Mouse (Mus musculus) cerebellum, adult 2 months (tissue): ENCODE measurements around the gene Acacb. TPM values are rescaled to one million over a fixed set of nuclear protein-coding genes. Genes with fewer than 3 reads are reported as not detected.
A peak's percentile ranks its signal among the peaks of the same experiment; 100 is the strongest.

ENCODE experiments used
- DNase-seq, 2 experiments: peaks; one replicate each; pipeline ENCODE4 v3.0.0; 2021
- H3K27ac ChIP-seq: fragments of 200-500 bp; 2 replicates; pipeline ENCODE4 v1.5.1; 2012; ENCODE audit warnings: low read length, control low read depth, inconsistent platforms; ENCODE audit not compliant: insufficient read depth
- H3K27me3 ChIP-seq: fragments of 200-500 bp; 2 replicates; pipeline ENCODE4 v1.6.1; 2012; ENCODE audit warnings: inconsistent platforms, mild to moderate bottlenecking, low read length, moderate library complexity; ENCODE audit not compliant: control insufficient read depth, insufficient read depth
- H3K4me1 ChIP-seq: fragments of 200-500 bp; 2 replicates; pipeline ENCODE4 v1.6.1; 2011; ENCODE audit warnings: low read length; ENCODE audit not compliant: control insufficient read depth, insufficient read depth
- H3K4me3 ChIP-seq: fragments of 200-500 bp; replicated peaks from 2 replicates; pipeline ENCODE3; 2011; ENCODE audit warnings: mild to moderate bottlenecking, low read depth, low read length, control low read depth; ENCODE audit not compliant: insufficient read depth
- CTCF ChIP-seq: fragments of 200-500 bp; IDR thresholded peaks from 2 replicates; pipeline ENCODE4 v1.5.1; 2011; ENCODE audit warnings: low read depth, mild to moderate bottlenecking, control low read depth, low read length, moderate library complexity, borderline replicate concordance; ENCODE audit not compliant: insufficient read depth
- POLR2A ChIP-seq: fragments of 200-500 bp; IDR thresholded peaks from 2 replicates; pipeline ENCODE4 v1.6.1; 2011; ENCODE audit warnings: low read length, control low read depth, borderline replicate concordance; ENCODE audit not compliant: insufficient read depth
- WGBS: fragments of 180-500 bp; shearing (Covaris S2); methylation state at CpG from one replicate; pipeline ENCODE4 v1.1.7; 2018; 5-methylcytosine and 5-hydroxymethylcytosine counted together
- polyA plus RNA-seq: library from polyadenylated mRNA; depleted of rRNA; stranded (reverse); fragments of >200 nt; gene quantifications from 2 replicates; pipeline ENCODE4 v1.2.3, GENCODE M21; 2012

Gene Acacb
- polyA plus RNA-seq, 1 experiment: 4.6 TPM

GRCm38 (mm10) chr5:114279382-114280143 is 133.2 kb downstream of the Acacb start:
- Histone ChIP-seq H3K4me3 (no peak overlapping the region), H3K27ac (no peak overlapping the region), H3K27me3 (peaks cover 1% of the 10 kb centered on the region; the same call in 1 of the 2 replicates), H3K4me1 (no peaks in the 10 kb centered on the region)
- DNase-seq: no peak
- WGBS: 23% methylated on average over 12 of the region's 12 CpGs
- no peak for TF ChIP-seq POLR2A
- no peak for TF ChIP-seq CTCF

GRCm38 (mm10) chr5:114282346-114282745 is 136.0 kb downstream of the Acacb start:
- Histone ChIP-seq H3K27ac (no peak overlapping the region), H3K27me3 (no peaks in the 10 kb centered on the region; the same call in 1 of the 2 replicates), H3K4me3 (no peak overlapping the region), H3K4me1 (no peaks in the 10 kb centered on the region)
- DNase-seq: no peak
- TF ChIP-seq POLR2A: no peak
- TF ChIP-seq CTCF: no peak
- WGBS: 32% methylated on average over 6 of the region's 6 CpGs

- Histone ChIP-seq H3K27ac (no peak overlapping the region), H3K4me3 (no peak overlapping the region), H3K27me3 (no peaks in the 10 kb centered on the region), H3K4me1 (no peaks in the 10 kb centered on the region)
- DNase-seq: no peak
- no peak for TF ChIP-seq POLR2A
- no peak for TF ChIP-seq CTCF
- 40% methylated on average over 13 of the region's 13 CpGs for WGBS
Observed at GRCm38 (mm10) chr5:114284604-114285397, 138.5 kb downstream of the Acacb start.

GRCm38 (mm10) chr5:114285398-114285700 is 139.0 kb downstream of the Acacb start:
- Histone ChIP-seq H3K4me3 (no peak overlapping the region), H3K27me3 (no peaks in the 10 kb centered on the region), H3K4me1 (no peaks in the 10 kb centered on the region), H3K27ac (no peak overlapping the region)
- no peak for DNase-seq
- TF ChIP-seq POLR2A (no peak), CTCF (no peak)
- 91% methylated on average over 3 of the region's 3 CpGs for WGBS

GRCm38 (mm10) chr5:114286102-114286501 is 139.8 kb downstream of the Acacb start:
- no peak overlapping the region for H3K27ac ChIP-seq
- H3K27me3 ChIP-seq: no peaks in the 10 kb centered on the region
- no peaks in the 10 kb centered on the region for H3K4me1 ChIP-seq
- 75% methylated on average over 4 of the region's 4 CpGs for WGBS
- no peak for DNase-seq
- TF ChIP-seq CTCF (peak; percentile 40; the same call in 1 of the 2 replicates), POLR2A (no peak)
- no peak overlapping the region for H3K4me3 ChIP-seq

- H3K27me3 ChIP-seq: no peaks in the 10 kb centered on the region
- H3K4me3 ChIP-seq: no peak overlapping the region
- WGBS: 85% methylated on average over 16 of the region's 16 CpGs
- no peak for DNase-seq
- no peaks in the 10 kb centered on the region for H3K4me1 ChIP-seq
- H3K27ac ChIP-seq: no peak overlapping the region
- TF ChIP-seq POLR2A: no peak
- no peak for TF ChIP-seq CTCF
Observed at GRCm38 (mm10) chr5:114286872-114287571, 140.7 kb downstream of the Acacb start.

GRCm38 (mm10) chr5:114288396-114288795 is 142.1 kb downstream of the Acacb start:
- Histone ChIP-seq H3K4me3 (no peak overlapping the region), H3K27ac (no peak overlapping the region), H3K27me3 (no peaks in the 10 kb centered on the region), H3K4me1 (no peaks in the 10 kb centered on the region)
- WGBS: 72% methylated on average over 5 of the region's 5 CpGs
- DNase-seq: no peak
- TF ChIP-seq POLR2A (no peak), CTCF (no peak)

GRCm38 (mm10) chr5:114288874-114289273 is 142.5 kb downstream of the Acacb start, which contains the start of gene Myo1h:
Gene Myo1h, plus strand, starts transcription at chr5:114289166.
- TF ChIP-seq POLR2A: no peak
- TF ChIP-seq CTCF: no peak
- no peak for DNase-seq
- whole genome bisulfite sequencing: 53% methylated on average over 13 of the region's 13 CpGs
- H3K4me1 ChIP-seq: no peaks in the 10 kb centered on the region
- H3K4me3 ChIP-seq: no peak within 1 kb of the TSS
- H3K27me3 ChIP-seq: no peaks in the 10 kb centered on the region
- H3K27ac ChIP-seq: no peak within 1 kb of the TSS
